Mouse (Mus musculus): ENCODE data around the gene Flt3l. TPM values are rescaled to one million over a fixed set of nuclear protein-coding genes. Genes with fewer than 3 reads are reported as not detected.

The Flt3l gene
- polyA plus RNA-seq, 1 experiment from 2014 or later, result 2.3 TPM

DNA sequence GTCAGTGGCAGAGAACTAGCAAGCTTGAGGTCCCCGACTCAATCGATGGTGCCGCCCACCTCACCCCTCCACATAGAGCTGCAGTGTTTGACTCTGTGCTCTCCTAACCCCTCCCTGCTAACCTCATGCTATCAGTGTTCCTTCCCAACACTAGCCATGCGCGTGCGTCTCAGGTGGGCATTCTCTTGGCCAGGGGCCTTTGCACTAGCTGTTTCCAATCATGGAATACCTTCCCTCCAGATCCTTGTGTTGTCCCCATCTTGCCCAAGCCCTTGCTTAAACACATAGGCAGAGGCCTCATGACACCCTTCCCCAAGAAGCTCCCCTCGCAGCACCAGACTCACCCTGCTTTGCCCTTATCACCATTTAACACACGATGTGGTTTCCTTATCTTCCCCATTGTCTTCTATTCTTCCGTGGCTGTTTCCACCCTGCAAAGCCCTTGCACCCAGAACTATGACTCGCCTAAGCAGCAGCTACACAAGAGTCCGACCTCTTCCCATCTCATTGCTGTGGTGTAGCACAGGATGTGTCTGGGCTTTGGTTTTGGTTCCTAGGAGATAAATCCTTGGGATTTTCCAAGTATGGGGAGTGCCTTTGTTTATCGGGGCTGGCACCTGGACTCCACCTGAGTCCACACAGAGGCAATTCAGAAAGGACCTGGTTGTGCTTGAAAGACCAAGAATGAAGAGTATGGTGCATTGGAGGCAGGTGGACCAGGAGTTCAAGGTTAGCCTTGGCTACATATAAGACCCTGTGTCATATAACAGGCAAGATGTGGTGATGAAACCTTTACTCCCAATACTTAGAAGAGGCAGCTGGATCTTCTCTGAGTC lies 1.2 kb upstream of the Flt3l start:
- peaks cover 23% of the 10 kb centered on the region for H3K4me1 ChIP-seq (ENCODE audit: insufficient read depth)
- H3K36me3 ChIP-seq (replicated peaks; ENCODE audit: insufficient read depth, low read length), result peaks cover 9% of the 10 kb centered on the region; the same call in 1 of the 2 replicates
- H3K4me2 ChIP-seq (ENCODE audit: low read depth, low read length), result 0 out of 2 replicates have a peak overlapping the region, but pooled peaks have one; percentile 30
- no peak overlapping the region for H3K9ac ChIP-seq (replicated peaks)
- no peaks in the 10 kb centered on the region for H3K27me3 ChIP-seq (ENCODE audit: insufficient read depth, low read length)
- ATAC-seq, result peak; percentile 49
- WGBS (ENCODE audit: insufficient replicate concordance), result 30% methylated on average over 12 of the region's 12 CpGs
- TF ChIP-seq CTCF (IDR thresholded peaks at IDR 0.05; ENCODE audit: low read depth), result no peak
- peak; percentile 64 for TF ChIP-seq EP300 (IDR thresholded peaks at IDR 0.05; ENCODE audit: low read depth)
- H3K9me3 ChIP-seq (ENCODE audit: low read length), result no peaks in the 10 kb centered on the region
- no peak for DNase-seq
- no peak overlapping the region for H3K4me3 ChIP-seq (ENCODE audit: low read depth, low read length)
- peak overlapping the region; percentile 45 for H3K27ac ChIP-seq (ENCODE audit: low read depth)

DNA sequence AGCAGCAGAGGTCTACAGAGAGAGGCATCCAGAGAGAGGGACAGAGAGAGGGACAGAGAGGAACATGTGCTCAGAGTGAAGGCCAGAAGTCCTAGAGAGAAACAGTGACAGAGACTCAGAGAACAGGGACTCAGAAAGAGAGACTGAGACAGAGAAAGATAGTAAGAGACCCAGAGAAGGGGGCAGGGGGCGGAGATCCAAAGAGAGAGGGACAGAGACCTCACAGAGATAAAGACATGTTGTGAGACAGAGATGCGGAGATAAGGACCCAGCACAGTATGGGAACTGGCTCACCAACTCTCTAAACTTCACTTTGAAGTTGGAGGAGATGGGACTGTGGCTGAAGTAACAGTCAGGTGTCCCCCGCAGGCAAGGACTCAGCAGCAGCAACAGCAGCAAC lies 862 bp downstream of the Flt3l start:
- DNase-seq (no peak), ATAC-seq (no peak)
- WGBS (ENCODE audit: insufficient replicate concordance), result 45% methylated on average over 3 of the region's 3 CpGs
- TF ChIP-seq EP300 (IDR thresholded peaks at IDR 0.05; ENCODE audit: low read depth) (no peak), CTCF (IDR thresholded peaks at IDR 0.05; ENCODE audit: low read depth) (no peak)
- peak overlapping the region; percentile 94 for H3K4me2 ChIP-seq (ENCODE audit: low read depth, low read length)
- no peaks in the 10 kb centered on the region for H3K36me3 ChIP-seq (replicated peaks; ENCODE audit: insufficient read depth, low read length)
- peaks cover 23% of the 10 kb centered on the region for H3K4me1 ChIP-seq (ENCODE audit: insufficient read depth)
- peak overlapping the region; percentile 64; the same call in 1 of the 2 replicates for H3K27ac ChIP-seq (ENCODE audit: low read depth)
- H3K9ac ChIP-seq (replicated peaks), result peak overlapping the region; percentile 76
- no peaks in the 10 kb centered on the region for H3K9me3 ChIP-seq (ENCODE audit: low read length)
- H3K27me3 ChIP-seq (ENCODE audit: insufficient read depth, low read length), result no peaks in the 10 kb centered on the region
- peak overlapping the region; percentile 73 for H3K4me3 ChIP-seq (ENCODE audit: low read depth, low read length)

DNA sequence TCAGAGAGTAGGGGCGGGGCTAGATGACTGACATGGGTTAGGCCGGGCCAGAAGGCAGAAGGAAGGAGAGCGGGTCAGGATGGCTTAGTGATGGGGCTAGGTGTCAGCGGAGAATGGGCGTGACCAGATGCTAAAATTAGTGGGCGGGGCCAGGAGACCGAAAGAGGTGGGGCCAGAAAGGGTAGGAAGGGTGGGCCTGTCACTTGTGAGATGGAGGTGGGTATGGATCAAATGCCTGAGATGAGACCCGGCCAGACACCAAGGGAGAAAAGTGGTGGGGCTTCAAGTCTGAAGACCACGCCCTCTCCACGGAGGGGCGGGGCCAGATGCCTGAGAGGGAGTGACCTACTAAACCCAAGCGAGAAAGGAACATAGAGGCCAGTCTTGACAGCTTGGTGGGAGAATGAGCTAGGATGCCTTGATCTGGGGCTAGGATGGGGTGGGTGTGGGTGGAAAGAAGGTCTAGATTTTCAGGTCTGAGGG lies 1.6 kb downstream of the Flt3l start:
- Histone ChIP-seq H3K4me1 (ENCODE audit: insufficient read depth) (peaks cover 30% of the 10 kb centered on the region), H3K9me3 (ENCODE audit: low read length) (no peaks in the 10 kb centered on the region), H3K27me3 (ENCODE audit: insufficient read depth, low read length) (no peaks in the 10 kb centered on the region), H3K36me3 (replicated peaks; ENCODE audit: insufficient read depth, low read length) (no peaks in the 10 kb centered on the region), H3K4me3 (ENCODE audit: low read depth, low read length) (no peak overlapping the region), H3K9ac (replicated peaks) (no peak overlapping the region), H3K4me2 (ENCODE audit: low read depth, low read length) (peak overlapping the region; percentile 94), H3K27ac (ENCODE audit: low read depth) (no peak overlapping the region)
- no peak for TF ChIP-seq CTCF (IDR thresholded peaks at IDR 0.05; ENCODE audit: low read depth)
- TF ChIP-seq EP300 (IDR thresholded peaks at IDR 0.05; ENCODE audit: low read depth), result no peak
- DNase-seq (peak; percentile 81), ATAC-seq (peak; percentile 15; the same call in 1 of the 2 replicates)
- 15% methylated on average over 12 of the region's 12 CpGs for WGBS (ENCODE audit: insufficient replicate concordance)

DNA sequence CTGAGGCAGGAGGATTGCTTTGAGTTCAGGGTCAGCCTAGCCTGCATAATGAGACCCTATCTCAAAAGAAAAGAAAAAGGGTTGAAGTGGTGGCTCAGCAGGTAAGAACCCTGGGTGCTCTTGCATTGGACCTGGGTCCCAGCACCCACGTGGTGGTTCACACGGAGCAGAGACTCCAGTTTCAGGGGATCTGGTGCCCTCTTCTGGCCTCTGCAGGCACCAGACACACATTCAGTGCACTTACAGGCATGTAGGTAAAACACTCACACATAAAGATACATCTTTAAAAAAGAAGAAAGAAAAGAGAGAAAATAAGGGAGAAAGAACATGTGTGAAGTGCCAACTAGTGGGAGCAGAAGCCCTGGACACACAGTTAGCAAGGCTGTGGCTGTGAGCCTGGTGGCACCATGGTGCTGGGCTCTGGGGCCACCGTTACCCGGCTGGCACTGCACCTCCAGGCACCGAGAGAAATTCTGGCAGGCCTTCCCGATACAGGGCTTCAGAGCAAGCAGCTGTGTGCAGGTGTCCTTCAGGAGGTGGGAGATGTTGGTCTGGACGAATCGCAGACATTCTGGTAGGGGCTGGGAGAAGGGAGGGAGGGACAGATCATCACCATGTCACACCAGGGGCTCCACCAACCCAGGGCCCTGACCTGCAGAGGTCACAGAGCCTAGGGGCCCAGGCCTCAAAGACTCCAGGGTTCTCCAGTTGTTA lies 2.6 kb downstream of the Flt3l start:
- Histone ChIP-seq H3K4me1 (ENCODE audit: insufficient read depth) (peaks cover 36% of the 10 kb centered on the region), H3K27me3 (ENCODE audit: insufficient read depth, low read length) (no peaks in the 10 kb centered on the region), H3K36me3 (replicated peaks; ENCODE audit: insufficient read depth, low read length) (no peaks in the 10 kb centered on the region), H3K9me3 (ENCODE audit: low read length) (no peaks in the 10 kb centered on the region), H3K4me3 (ENCODE audit: low read depth, low read length) (no peak overlapping the region), H3K4me2 (ENCODE audit: low read depth, low read length) (no peak overlapping the region), H3K27ac (ENCODE audit: low read depth) (no peak overlapping the region), H3K9ac (replicated peaks) (no peak overlapping the region)
- DNase-seq, result no peak
- no peak for ATAC-seq
- TF ChIP-seq CTCF (IDR thresholded peaks at IDR 0.05; ENCODE audit: low read depth), result peak; percentile 38
- TF ChIP-seq EP300 (IDR thresholded peaks at IDR 0.05; ENCODE audit: low read depth), result no peak
- 85% methylated on average over 8 of the region's 8 CpGs for WGBS (ENCODE audit: insufficient replicate concordance)

DNA sequence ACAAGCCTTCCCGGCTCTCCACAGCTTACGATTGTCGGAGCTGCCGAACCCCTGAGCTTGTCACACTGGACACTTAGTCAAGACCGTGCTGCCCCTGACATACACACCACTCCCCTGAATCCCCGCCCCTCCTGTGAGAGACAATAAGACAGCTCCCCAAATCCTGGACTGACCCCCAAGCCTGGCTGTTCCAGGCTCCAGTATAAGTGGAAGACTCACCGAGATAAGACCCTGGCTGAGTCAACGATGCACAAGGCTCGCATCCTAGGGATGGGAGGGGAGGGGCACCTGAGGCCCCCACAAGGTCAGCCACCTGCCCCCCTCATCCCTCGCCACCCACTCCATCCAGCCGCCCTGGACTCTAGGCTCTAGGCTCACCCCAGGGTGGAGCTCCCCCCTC lies 4.4 kb downstream of the Flt3l start:
- WGBS (ENCODE audit: insufficient replicate concordance), result 81% methylated on average over 11 of the region's 11 CpGs
- H3K27ac ChIP-seq (ENCODE audit: low read depth), result no peak overlapping the region
- no peaks in the 10 kb centered on the region for H3K27me3 ChIP-seq (ENCODE audit: insufficient read depth, low read length)
- peaks cover 4% of the 10 kb centered on the region for H3K36me3 ChIP-seq (replicated peaks; ENCODE audit: insufficient read depth, low read length)
- no peak overlapping the region for H3K4me3 ChIP-seq (ENCODE audit: low read depth, low read length)
- no peaks in the 10 kb centered on the region for H3K9me3 ChIP-seq (ENCODE audit: low read length)
- DNase-seq (no peak), ATAC-seq (no peak)
- no peak for TF ChIP-seq CTCF (IDR thresholded peaks at IDR 0.05; ENCODE audit: low read depth)
- H3K4me2 ChIP-seq (ENCODE audit: low read depth, low read length), result no peak overlapping the region
- peaks cover 33% of the 10 kb centered on the region for H3K4me1 ChIP-seq (ENCODE audit: insufficient read depth)
- no peak overlapping the region for H3K9ac ChIP-seq (replicated peaks)

All from liver, postnatal 0 days (tissue).